Mouse (Mus musculus) neural tube, embryonic 15.5 days (tissue): ENCODE results near the gene Prdx1. TPM values are rescaled to one million over a fixed set of nuclear protein-coding genes. Genes with fewer than 3 reads are reported as not detected.

Source experiments
- ATAC-seq: fragments of 200-750 bp; cut with Nextera tagmentation; 2 replicates; pipeline ENCODE4 v1.8.0; 2017; ENCODE audit warnings: mild to moderate bottlenecking, moderate TSS enrichment, moderate library complexity; ENCODE audit not compliant: low FRiP score
- H3K27ac ChIP-seq: fragments of 300-500 bp; sonication (generic); replicated peaks from 2 replicates; pipeline ENCODE4 v1.5.1; 2015; ENCODE audit warnings: mild to moderate bottlenecking, inconsistent platforms
- H3K27me3 ChIP-seq: fragments of 300-500 bp; sonication (generic); replicated peaks from 2 replicates; pipeline ENCODE4 v1.6.1; 2015; ENCODE audit warnings: inconsistent platforms
- H3K36me3 ChIP-seq: fragments of 300-500 bp; sonication (generic); 2 replicates; pipeline ENCODE4 v1.6.1; 2015; ENCODE audit warnings: inconsistent platforms
- H3K4me1 ChIP-seq: fragments of 300-500 bp; sonication (generic); 2 replicates; pipeline ENCODE4 v1.6.1; 2015; ENCODE audit warnings: inconsistent platforms
- H3K4me2 ChIP-seq: fragments of 300-500 bp; sonication (generic); 2 replicates; pipeline ENCODE4 v1.6.1; 2015; ENCODE audit warnings: inconsistent platforms, mild to moderate bottlenecking, moderate library complexity
- H3K4me3 ChIP-seq: fragments of 300-500 bp; sonication (generic); replicated peaks from 2 replicates; pipeline ENCODE4 v1.5.1; 2015; ENCODE audit warnings: mild to moderate bottlenecking, inconsistent platforms
- H3K9ac ChIP-seq: fragments of 300-500 bp; sonication (generic); replicated peaks from 2 replicates; pipeline ENCODE4 v1.6.1; 2015; ENCODE audit warnings: mild to moderate bottlenecking, inconsistent platforms
- H3K9me3 ChIP-seq: fragments of 300-500 bp; sonication (generic); replicated peaks from 2 replicates; pipeline ENCODE4 v1.6.1; 2016; ENCODE audit warnings: inconsistent platforms
- whole genome bisulfite sequencing: fragments of 180-500 bp; shearing (Covaris S2); methylation state at CpG from one replicate; pipeline ENCODE4 v1.1.7; 2015; ENCODE audit warnings: mixed read lengths; 5-methylcytosine and 5-hydroxymethylcytosine counted together
- polyA plus RNA-seq: library from polyadenylated mRNA; unstranded; fragments of >200 nt; fragmentation: Nextera tagmentation; extraction: Ambion mirVana; gene quantifications from 2 replicates; pipeline ENCODE4 v1.2.1, GENCODE M21; 2015

Gene Prdx1
- polyA plus RNA-seq, 1 experiment from 2014 or later, result 443 TPM

DNA sequence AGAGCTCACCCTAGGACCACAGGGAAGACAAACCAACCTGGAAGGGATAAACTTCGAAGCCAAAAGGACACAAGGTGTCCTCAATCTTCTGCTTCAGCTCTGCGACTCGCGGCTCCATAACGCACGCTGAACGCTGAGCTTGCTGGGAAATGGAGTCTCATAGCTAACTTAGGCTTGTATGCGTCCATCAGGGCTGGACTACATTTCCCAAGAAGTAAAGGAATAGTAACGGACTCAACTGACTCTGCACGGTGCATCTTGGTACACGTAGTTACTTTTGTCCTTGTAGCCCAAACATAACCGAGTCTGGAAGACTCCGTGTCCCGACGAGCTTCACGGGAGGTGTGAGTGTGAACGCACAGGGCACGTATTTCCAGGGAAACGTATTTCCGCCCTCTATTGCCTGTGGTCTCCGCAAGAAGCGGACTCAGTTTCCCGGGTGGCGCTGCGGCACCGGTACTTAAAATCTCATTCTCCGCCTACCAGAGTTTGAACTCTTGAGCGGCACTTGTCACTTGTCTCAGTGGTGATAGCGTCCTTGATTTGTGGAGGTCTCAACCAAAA is 22.9 kb downstream of the Prdx1 start, which contains the start of the genes Mmachc and Ccdc163:
TSS of gene Mmachc (minus strand) at position 206 of the 564 bp plus-strand sequence.
TSS of gene Ccdc163 (plus strand) at position 309 of the 564 bp plus-strand sequence.
- no peaks in the 10 kb centered on the region for H3K27me3 ChIP-seq
- under 1% methylated on average over 29 of the region's 29 CpGs for WGBS

DNA sequence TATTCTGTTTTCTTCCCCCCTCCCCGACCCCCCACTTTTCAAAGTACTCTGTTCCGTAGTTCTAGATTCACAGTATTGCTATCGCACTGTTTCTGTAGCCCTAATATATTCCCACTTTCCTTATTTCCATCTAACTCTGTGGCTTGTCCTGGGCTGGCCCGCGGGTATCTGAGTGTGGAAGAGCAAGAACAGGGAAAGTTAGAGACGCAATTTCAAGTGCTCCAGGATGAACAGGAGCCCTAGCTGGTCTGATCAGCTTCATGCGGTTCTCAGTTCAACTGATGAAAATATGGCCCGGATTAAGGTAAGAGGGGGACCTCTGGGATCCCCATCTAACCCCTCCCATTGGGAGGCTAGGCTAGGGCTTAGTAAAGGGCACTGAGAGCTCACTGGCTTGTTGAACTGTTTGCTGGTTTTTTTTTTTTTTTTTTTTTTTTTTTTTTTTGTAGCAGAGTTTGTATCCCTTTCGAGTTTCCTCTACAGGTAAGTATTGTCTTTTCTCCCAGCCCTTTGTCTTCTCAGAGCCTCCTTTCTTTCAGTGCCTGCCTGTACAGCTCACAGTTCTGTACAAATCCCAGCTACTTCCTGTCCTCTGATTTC is 23.5 kb downstream of the Prdx1 start:
- ATAC-seq, result peak; percentile 19
- Histone ChIP-seq H3K36me3 (no peaks in the 10 kb centered on the region), H3K27ac (no peak overlapping the region), H3K9ac (peak overlapping the region; percentile 36), H3K4me2 (peak overlapping the region; percentile 66), H3K9me3 (no peaks in the 10 kb centered on the region), H3K27me3 (no peaks in the 10 kb centered on the region), H3K4me3 (peak overlapping the region; percentile 72), H3K4me1 (peaks cover 13% of the 10 kb centered on the region)
- 8% methylated on average over 9 of the region's 9 CpGs for WGBS

More for the DNA sequence above, 22.9 kb downstream of the Prdx1 start, which contains the start of the genes Mmachc and Ccdc163:
- Histone ChIP-seq H3K4me3 (peak within 1 kb of the TSS; percentile 72), H3K4me2 (peak within 1 kb of the TSS; percentile 66), H3K27ac (peak within 1 kb of the TSS; percentile 78), H3K9ac (peak within 1 kb of the TSS; percentile 72), H3K4me1 (peaks cover 13% of the 10 kb centered on the region), H3K36me3 (no peaks in the 10 kb centered on the region), H3K9me3 (no peaks in the 10 kb centered on the region)
- peak; percentile 98 for ATAC-seq

DNA sequence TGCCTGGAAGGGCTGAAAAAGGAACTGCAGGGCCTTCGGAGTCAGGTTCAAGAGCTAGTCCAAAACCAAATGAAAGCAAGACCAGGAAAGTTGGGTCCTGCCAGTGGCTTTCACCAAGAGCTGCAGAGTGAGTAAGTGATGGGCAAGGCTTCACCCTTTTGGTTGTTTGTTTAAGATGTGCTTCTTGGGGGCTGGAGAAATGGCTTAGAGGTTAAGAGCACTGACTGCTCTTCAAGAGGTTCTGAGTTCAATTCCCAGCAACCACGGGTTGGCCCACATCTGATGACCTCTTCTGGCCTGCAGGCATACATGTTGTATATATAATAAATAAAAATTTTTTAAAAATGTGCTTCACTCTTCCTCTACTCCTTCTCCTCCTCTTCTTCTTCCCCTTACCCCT is 24.8 kb downstream of the Prdx1 start:
- Histone ChIP-seq H3K9ac (no peak overlapping the region), H3K4me3 (no peak overlapping the region), H3K36me3 (no peaks in the 10 kb centered on the region), H3K27me3 (no peaks in the 10 kb centered on the region), H3K4me2 (no peak overlapping the region), H3K27ac (no peak overlapping the region), H3K4me1 (peaks cover 13% of the 10 kb centered on the region), H3K9me3 (no peaks in the 10 kb centered on the region)
- no peak for ATAC-seq
- 100% methylated on average over 2 of the region's 2 CpGs for WGBS

DNA sequence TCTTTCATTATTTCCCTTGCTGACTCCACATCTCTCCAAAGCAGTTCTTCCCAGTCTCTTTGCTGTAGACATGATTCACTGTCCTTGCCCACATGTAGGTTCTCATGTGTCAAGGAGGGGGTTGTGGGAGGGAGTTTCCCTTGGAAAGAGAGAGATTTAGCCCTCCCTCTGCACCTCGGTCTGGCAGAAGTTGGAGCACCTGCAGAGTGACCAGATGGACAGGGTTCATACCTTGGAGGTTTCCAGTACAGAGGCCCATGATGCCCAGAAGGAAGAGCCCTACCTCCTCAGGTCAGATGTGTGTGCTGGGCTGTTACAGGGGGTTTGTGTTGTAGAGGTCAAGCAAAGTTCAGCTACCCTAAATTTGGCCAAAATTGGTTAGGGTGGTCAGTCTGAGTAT is 27.2 kb downstream of the Prdx1 start:
- no peak overlapping the region for H3K4me2 ChIP-seq
- peaks cover 9% of the 10 kb centered on the region for H3K4me1 ChIP-seq
- H3K9me3 ChIP-seq, result no peaks in the 10 kb centered on the region
- WGBS, result 85% methylated on average over 1 of the region's 1 CpGs
- no peaks in the 10 kb centered on the region for H3K27me3 ChIP-seq
- H3K36me3 ChIP-seq, result no peaks in the 10 kb centered on the region
- no peak for ATAC-seq
- H3K4me3 ChIP-seq, result no peak overlapping the region
- H3K9ac ChIP-seq, result no peak overlapping the region
- H3K27ac ChIP-seq, result no peak overlapping the region

DNA sequence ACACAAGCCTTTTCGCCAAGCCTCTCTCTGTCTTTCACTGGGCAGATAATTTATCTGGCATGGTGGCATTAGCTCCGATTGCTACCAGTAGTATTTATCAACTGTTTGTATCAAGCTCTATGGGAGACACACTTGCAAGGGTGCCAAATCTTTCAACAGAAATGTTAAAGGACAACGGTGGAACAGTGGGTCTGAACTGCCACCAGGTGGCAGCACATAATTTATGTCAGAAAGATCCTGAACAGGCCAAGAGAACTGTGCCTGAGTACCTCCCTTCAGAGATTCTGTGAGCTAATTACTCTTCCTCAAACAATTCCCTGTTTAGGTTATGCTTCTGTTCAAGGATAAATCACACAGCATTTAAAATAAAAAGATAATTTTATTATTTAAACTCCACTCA is 34.1 kb downstream of the Prdx1 start:
- Histone ChIP-seq H3K9ac (no peak overlapping the region), H3K4me1 (peaks cover 11% of the 10 kb centered on the region), H3K4me2 (no peak overlapping the region), H3K27me3 (no peaks in the 10 kb centered on the region), H3K4me3 (no peak overlapping the region), H3K27ac (no peak overlapping the region), H3K36me3 (no peaks in the 10 kb centered on the region), H3K9me3 (no peaks in the 10 kb centered on the region)
- 20% methylated on average over 3 of the region's 3 CpGs for WGBS
- 0 out of 2 replicates have a peak, but pooled peaks have one; percentile 9 for ATAC-seq

DNA sequence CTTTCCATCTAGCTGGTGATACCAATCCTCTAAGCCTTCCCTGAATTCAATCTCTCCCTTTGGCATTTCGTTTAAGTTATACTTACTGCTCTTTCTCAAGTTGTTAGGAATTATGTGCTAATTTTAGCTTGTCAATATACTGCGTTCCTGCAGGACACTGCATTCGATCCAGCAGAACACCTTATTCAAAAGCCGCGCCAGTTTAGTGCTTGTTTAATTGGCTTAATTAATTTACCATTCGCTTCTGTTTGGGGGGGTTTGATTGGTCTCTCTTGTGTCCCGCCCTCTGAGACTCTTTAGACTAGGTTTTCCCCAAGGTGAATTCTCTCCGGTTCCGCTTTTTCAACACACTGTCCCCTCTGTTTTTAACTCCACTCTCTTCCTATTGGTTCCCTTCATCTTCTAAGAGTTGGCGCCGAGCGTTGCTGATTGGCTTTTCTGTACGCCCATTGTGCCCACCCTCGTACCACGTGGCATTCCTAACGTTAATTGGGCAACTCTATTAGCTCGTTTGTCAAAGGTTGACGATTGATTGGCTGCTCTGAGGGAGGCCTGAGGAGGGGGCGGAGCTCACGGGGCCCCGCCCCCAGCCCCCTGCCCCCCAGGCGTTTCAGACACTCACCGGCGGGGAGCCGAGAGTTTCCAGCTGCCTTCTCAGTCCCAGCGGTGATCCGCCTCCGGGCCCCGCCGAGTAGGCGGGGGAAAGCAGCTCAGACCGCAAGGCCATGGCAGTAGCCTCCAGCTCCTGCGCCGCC is 35.2 kb downstream of the Prdx1 start, which contains the start of gene Tesk2:
TSS of gene Tesk2 (plus strand) at position 606 of the 755 bp plus-strand sequence.
- Histone ChIP-seq H3K27ac (peak within 1 kb of the TSS; percentile 75), H3K36me3 (no peaks in the 10 kb centered on the region), H3K4me1 (peaks cover 11% of the 10 kb centered on the region), H3K27me3 (no peaks in the 10 kb centered on the region), H3K4me3 (peak within 1 kb of the TSS; percentile 94), H3K4me2 (peak within 1 kb of the TSS; percentile 96), H3K9me3 (no peaks in the 10 kb centered on the region), H3K9ac (peak within 1 kb of the TSS; percentile 84)
- under 1% methylated on average over 34 of the region's 34 CpGs for WGBS
- ATAC-seq, result peak; percentile 99

DNA sequence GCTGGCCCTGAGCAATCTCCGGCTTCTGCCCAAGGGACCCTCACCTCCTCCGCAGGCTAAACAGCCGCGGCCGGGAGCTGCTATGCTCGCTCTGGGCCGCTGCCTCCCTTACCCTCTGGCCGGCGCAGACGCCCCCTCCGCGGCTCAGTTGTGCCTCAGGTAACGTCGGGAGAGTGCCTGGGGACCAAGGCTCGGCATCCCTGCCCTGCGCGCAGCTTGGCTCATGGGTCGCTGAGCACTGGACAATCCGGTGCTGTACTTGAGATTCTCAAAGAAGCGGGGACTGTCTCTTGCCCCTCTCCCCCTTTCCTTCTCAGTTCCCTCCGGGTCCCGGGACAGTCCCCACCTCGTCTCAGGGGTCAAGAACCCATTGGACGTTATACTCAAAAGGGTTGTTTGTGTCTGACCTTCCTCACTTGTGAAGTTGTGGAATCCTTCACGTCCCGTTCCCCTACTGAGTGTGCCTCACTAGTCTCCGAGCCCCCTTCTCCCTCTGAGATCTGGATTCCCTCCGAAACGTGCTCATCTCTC is 35.8 kb downstream of the Prdx1 start:
- peak overlapping the region; percentile 84 for H3K9ac ChIP-seq
- no peak; the same call in 1 of the 2 replicates for ATAC-seq

DNA sequence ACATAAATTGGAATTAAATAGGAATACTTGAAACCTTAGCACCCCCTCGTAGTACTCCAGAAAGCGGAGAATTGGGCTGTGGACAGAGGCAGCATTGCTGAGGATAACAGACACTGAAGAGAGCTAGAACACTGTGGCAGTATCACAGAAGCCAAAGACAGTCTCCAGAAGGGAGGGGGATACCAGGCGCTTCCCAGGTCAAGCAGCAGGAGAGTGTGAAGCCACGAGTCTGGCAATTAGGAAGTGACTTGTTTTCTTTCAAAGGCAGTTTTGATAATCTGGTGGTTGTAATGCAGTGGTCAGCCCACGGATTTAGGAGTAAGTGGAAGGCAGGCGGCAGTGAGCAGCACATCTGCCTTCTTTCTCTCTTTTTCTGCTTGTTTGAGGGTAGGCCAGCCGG is 36.9 kb downstream of the Prdx1 start:
- no peak for ATAC-seq
- Histone ChIP-seq H3K4me1 (peaks cover 11% of the 10 kb centered on the region), H3K9ac (no peak overlapping the region), H3K4me2 (peak overlapping the region; percentile 96), H3K4me3 (no peak overlapping the region), H3K36me3 (no peaks in the 10 kb centered on the region), H3K27ac (no peak overlapping the region), H3K9me3 (no peaks in the 10 kb centered on the region), H3K27me3 (no peaks in the 10 kb centered on the region)
- 36% methylated on average over 7 of the region's 7 CpGs for WGBS

More for the DNA sequence above, 35.8 kb downstream of the Prdx1 start:
- H3K36me3 ChIP-seq, result no peaks in the 10 kb centered on the region
- no peaks in the 10 kb centered on the region for H3K9me3 ChIP-seq
- H3K27ac ChIP-seq, result peak overlapping the region; percentile 75
- peaks cover 11% of the 10 kb centered on the region for H3K4me1 ChIP-seq
- peak overlapping the region; percentile 96 for H3K4me2 ChIP-seq
- under 1% methylated on average over 29 of the region's 29 CpGs for WGBS
- H3K27me3 ChIP-seq, result no peaks in the 10 kb centered on the region
- H3K4me3 ChIP-seq, result peak overlapping the region; percentile 94

DNA sequence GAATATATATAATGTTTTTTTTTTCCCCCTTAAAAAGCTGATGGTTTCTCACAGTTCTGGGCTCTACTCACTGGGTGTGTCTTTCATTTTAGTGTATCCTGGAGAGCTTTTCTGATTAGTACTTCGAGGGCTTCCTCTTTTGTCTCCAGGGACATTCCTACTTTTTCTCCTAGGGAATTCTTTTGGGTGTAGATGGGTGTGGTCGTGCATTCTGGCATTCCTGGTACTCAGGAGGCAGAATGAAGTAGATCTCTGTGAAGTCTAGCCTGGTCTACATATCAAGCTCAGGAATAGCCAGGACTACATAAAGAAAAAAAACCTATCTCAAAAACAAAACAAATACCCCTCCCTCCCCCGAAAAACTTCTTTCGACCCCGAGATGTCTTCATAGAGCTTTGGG is 40.1 kb downstream of the Prdx1 start:
- H3K27me3 ChIP-seq, result no peaks in the 10 kb centered on the region
- H3K36me3 ChIP-seq, result no peaks in the 10 kb centered on the region
- no peak overlapping the region for H3K4me2 ChIP-seq
- H3K9ac ChIP-seq, result no peak overlapping the region
- WGBS, result 85% methylated on average over 5 of the region's 5 CpGs
- H3K4me3 ChIP-seq, result no peak overlapping the region
- no peak overlapping the region for H3K27ac ChIP-seq
- ATAC-seq, result no peak
- H3K9me3 ChIP-seq, result no peaks in the 10 kb centered on the region
- H3K4me1 ChIP-seq, result peaks cover 5% of the 10 kb centered on the region; the same call in 1 of the 2 replicates

DNA sequence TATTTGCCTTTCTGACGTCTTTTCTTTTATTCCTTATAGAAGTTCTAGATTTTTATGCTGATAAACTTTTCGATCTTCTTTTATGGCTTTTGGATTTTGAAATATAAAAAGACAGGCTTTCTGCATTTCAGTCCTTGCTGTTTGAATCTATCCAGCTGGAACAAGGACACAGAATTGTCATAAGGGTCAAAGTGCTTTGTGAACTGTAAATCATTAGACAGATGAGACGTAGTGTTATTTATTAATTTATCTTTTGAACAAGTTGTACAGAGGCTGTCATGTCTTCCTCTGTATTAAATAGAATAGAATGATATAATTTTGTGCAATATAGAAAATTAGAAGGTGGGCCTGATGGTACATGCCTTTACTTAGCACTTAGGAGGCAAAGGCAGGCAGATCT is 42.1 kb downstream of the Prdx1 start:
- WGBS, result 78% methylated on average over 3 of the region's 3 CpGs
- H3K9ac ChIP-seq, result no peak overlapping the region
- H3K27ac ChIP-seq, result no peak overlapping the region
- H3K27me3 ChIP-seq, result no peaks in the 10 kb centered on the region
- H3K9me3 ChIP-seq, result no peaks in the 10 kb centered on the region
- no peaks in the 10 kb centered on the region for H3K36me3 ChIP-seq
- ATAC-seq, result no peak
- H3K4me2 ChIP-seq, result no peak overlapping the region
- no peaks in the 10 kb centered on the region for H3K4me1 ChIP-seq
- H3K4me3 ChIP-seq, result no peak overlapping the region

DNA sequence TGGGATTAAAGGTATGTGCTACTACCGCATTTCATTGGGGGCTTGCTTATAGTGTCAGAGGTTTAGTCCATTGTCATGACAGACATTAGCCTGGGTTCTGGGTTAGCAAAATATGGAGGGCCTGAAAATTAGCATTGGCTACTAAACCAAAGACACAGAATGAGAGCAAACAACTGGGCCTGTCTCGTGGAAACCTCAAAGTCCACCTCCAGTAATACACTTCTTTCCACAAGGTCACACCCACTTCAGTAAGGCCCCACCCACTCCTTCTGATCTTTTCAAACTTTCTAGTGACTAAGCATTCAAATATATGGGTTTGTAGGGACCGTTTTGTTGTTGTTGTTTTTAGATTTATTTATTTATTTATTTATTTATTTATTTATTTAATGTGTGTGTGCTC is 44.2 kb downstream of the Prdx1 start:
- Histone ChIP-seq H3K9ac (no peak overlapping the region), H3K27me3 (no peaks in the 10 kb centered on the region), H3K9me3 (no peaks in the 10 kb centered on the region), H3K4me1 (no peaks in the 10 kb centered on the region), H3K4me3 (no peak overlapping the region), H3K36me3 (no peaks in the 10 kb centered on the region), H3K27ac (no peak overlapping the region), H3K4me2 (no peak overlapping the region)
- no peak for ATAC-seq
- WGBS, result 95% methylated on average over 3 of the region's 3 CpGs
